Mouse (Mus musculus) embryonic facial prominence, embryonic 14.5 days (tissue): ENCODE measurements at regions not wholly inside any gene's neighbourhood (a gene's known extent, or its start where the extent isn't known, plus 50 kb on each side); places are given as distances from the start of the nearest gene placed in this dataset.
A peak's percentile ranks its signal among the peaks of the same experiment; 100 is the strongest.

Experiments
- ATAC-seq: fragments of 200-750 bp; cut with Nextera tagmentation; 2 replicates; pipeline ENCODE4 v1.8.0; 2017; ENCODE audit warnings: low read depth, moderate number of reproducible peaks, moderate TSS enrichment
- DNase-seq: peaks from one replicate; pipeline ENCODE4 v3.0.0-alpha.2; 2015; ENCODE audit warnings: low spot score
- H3K27ac ChIP-seq: fragments of 300-500 bp; sonication (generic); replicated peaks from 2 replicates; pipeline ENCODE4 v1.5.1; 2014; ENCODE audit warnings: low read depth, mild to moderate bottlenecking, low read length, moderate library complexity
- H3K27me3 ChIP-seq: fragments of 300-500 bp; sonication (generic); replicated peaks from 2 replicates; pipeline ENCODE4 v1.6.1; 2014; ENCODE audit warnings: low read length; ENCODE audit not compliant: control insufficient read depth, insufficient read depth
- H3K36me3 ChIP-seq: fragments of 300-500 bp; sonication (generic); 2 replicates; pipeline ENCODE4 v1.6.1; 2014; ENCODE audit warnings: low read length, mixed read lengths; ENCODE audit not compliant: control insufficient read depth, insufficient read depth
- H3K4me1 ChIP-seq: fragments of 300-500 bp; sonication (generic); 2 replicates; pipeline ENCODE4 v1.6.1; 2014; ENCODE audit warnings: antibody characterized with exemption, low read length; ENCODE audit not compliant: control insufficient read depth, insufficient read depth
- H3K4me2 ChIP-seq: fragments of 300-500 bp; sonication (generic); 2 replicates; pipeline ENCODE4 v1.6.1; 2014; ENCODE audit warnings: low read depth, mild to moderate bottlenecking, low read length, moderate library complexity, mixed read lengths
- H3K4me3 ChIP-seq: fragments of 300-500 bp; sonication (generic); 2 replicates; pipeline ENCODE4 v1.5.1; 2014; ENCODE audit warnings: low read depth, mild to moderate bottlenecking, low read length
- H3K9ac ChIP-seq: fragments of 300-500 bp; sonication (generic); 2 replicates; pipeline ENCODE4 v1.6.1; 2014; ENCODE audit warnings: low read depth, mild to moderate bottlenecking, low read length, moderate library complexity, mixed read lengths
- H3K9me3 ChIP-seq: fragments of 300-500 bp; sonication (generic); 2 replicates; pipeline ENCODE4 v1.6.1; 2016; ENCODE audit warnings: low read length; ENCODE audit not compliant: control insufficient read depth
- WGBS: fragments of 180-500 bp; shearing (Covaris S2); extraction: QIAGEN DNeasy Blood & Tissue Kit; methylation state at CpG from one replicate; pipeline ENCODE4 v1.1.7; 2014; 5-methylcytosine and 5-hydroxymethylcytosine counted together

DNA sequence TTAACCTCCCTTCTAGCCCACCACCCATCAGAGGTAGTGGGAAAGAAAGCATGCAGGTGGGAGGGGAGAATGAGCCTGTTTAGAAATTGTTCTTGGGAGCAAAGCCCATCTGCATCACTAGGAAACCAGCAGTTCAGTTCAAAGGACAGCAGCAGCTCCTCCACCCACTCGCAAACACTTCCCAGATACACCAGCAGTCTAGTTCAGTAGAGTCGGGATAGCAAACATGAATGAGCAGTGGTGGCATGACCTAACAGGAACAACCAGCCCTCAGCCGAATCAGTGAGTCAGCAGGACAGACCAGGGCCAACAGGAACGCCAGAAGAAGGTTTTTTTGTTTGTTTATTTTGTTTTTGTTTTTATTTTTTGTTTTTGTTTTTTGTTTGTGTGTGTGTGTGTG, 74.5 kb upstream of the Zfp648 start:
- H3K4me2 ChIP-seq, result no peak overlapping the region
- no peaks in the 10 kb centered on the region for H3K36me3 ChIP-seq
- H3K9me3 ChIP-seq, result no peaks in the 10 kb centered on the region
- ATAC-seq, result no peak
- 0 out of 2 replicates have a peak, but pooled peaks cover 2% of the 10 kb centered on the region for H3K4me1 ChIP-seq
- 75% methylated on average over 4 of the region's 4 CpGs for WGBS
- H3K4me3 ChIP-seq, result no peak overlapping the region
- H3K27ac ChIP-seq, result no peak overlapping the region
- no peak for DNase-seq
- H3K9ac ChIP-seq, result no peak overlapping the region
- H3K27me3 ChIP-seq, result no peaks in the 10 kb centered on the region

DNA sequence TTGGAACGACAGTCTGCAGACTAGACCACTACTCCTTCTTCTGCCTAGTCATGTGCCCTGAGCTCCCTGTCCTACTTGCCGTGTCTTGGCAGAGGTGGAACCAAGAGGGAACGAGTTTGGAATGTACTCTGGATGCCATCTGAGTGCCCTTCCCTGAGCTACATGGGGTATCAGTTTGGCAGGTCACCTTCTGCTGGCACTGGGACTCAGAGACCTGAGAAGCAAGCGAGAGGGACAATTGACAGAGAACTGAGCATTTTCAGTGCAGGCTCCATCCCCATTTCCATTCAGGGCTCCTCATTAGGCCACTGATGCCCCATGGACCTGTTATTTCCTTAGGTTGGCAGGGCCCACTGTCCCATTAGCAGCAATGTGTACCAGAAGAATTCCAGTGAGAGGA, 61.5 kb upstream of the Zfp648 start:
- ATAC-seq (no peak), DNase-seq (no peak)
- H3K9me3 ChIP-seq, result no peaks in the 10 kb centered on the region
- H3K27ac ChIP-seq, result no peak overlapping the region
- 69% methylated on average over 4 of the region's 4 CpGs for WGBS
- no peak overlapping the region for H3K4me3 ChIP-seq
- no peaks in the 10 kb centered on the region for H3K27me3 ChIP-seq
- H3K4me2 ChIP-seq, result no peak overlapping the region
- H3K36me3 ChIP-seq, result no peaks in the 10 kb centered on the region
- H3K9ac ChIP-seq, result no peak overlapping the region
- no peaks in the 10 kb centered on the region for H3K4me1 ChIP-seq

DNA sequence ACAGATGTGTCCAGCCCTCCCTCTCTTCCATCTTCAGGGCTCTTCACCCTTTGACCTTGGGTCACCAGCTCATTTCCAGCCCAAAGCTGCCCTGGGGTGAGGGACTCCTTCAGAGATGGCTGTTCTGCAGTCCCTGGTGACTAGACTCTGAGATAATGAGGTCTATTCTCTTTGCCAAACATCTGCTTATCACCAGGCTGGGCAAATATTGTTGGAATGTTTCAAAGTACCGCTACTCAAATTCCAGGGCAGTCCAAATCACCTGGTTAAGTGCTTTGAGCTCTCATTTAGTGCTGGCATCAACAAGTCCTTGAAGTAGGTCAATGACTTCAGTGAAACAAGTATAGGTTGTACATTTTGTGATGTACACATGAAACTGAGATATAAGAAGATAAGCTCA, 57.3 kb upstream of the Zfp648 start:
- no peaks in the 10 kb centered on the region for H3K9me3 ChIP-seq
- ATAC-seq (no peak), DNase-seq (no peak)
- no peaks in the 10 kb centered on the region for H3K27me3 ChIP-seq
- H3K27ac ChIP-seq, result no peak overlapping the region
- no peak overlapping the region for H3K4me2 ChIP-seq
- WGBS, result 23% methylated on average over 1 of the region's 1 CpGs
- no peak overlapping the region for H3K9ac ChIP-seq
- H3K36me3 ChIP-seq, result no peaks in the 10 kb centered on the region
- no peaks in the 10 kb centered on the region for H3K4me1 ChIP-seq
- no peak overlapping the region for H3K4me3 ChIP-seq

DNA sequence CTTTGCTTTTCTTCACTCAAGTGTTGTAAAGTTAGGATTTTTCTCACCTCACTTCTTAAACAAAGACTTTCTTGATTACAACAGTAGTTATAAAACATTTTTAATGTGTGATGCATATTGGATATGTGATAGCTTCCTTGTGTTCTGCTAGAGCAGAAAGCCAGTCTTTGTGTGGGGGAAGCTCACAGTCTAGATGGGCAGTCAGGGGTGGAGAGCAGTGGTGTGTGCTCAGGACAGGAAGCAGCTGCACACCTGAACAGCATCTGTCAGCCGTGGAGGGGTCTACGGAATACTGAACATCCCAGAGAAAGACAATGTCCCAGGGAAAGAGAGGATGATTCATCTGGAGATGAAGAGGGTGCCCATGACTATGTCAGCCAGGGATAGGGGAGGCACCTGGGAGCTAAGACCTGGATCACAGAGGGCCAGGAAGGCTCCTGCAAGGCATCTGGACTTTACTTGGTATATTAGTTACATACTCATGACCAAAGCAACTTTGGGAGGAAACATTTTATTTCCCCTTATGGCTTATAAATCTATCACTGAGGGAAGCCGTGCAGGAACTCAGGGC, 53.9 kb upstream of the Zfp648 start:
- no peak overlapping the region for H3K4me2 ChIP-seq
- H3K9me3 ChIP-seq, result no peaks in the 10 kb centered on the region
- H3K27me3 ChIP-seq, result no peaks in the 10 kb centered on the region
- WGBS, result 65% methylated on average over 3 of the region's 3 CpGs
- no peaks in the 10 kb centered on the region for H3K36me3 ChIP-seq
- no peak for DNase-seq
- H3K4me1 ChIP-seq, result peaks cover 18% of the 10 kb centered on the region
- ATAC-seq, result no peak
- no peak overlapping the region for H3K4me3 ChIP-seq
- H3K9ac ChIP-seq, result no peak overlapping the region
- H3K27ac ChIP-seq, result no peak overlapping the region

DNA sequence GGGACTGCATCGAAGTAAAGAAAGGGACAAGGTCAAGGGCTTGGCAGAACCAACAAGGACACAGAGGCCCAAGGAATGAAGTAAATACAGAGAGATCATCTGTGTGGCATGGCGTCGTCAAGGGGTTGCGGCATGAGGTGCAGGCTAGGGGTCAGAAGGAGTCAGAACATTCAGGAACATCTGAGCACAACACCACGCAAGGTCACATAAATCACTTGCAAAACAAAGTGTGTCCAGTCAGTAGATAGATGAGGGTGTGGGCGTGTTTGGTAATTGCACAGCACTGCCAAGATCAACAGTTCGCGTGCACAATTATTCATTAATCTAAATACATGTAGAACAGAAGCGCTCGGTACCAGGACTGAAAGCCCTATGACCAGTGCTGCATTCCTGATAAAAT, 52.0 kb upstream of the Zfp648 start:
- Histone ChIP-seq H3K4me3 (no peak overlapping the region), H3K9ac (no peak overlapping the region), H3K36me3 (no peaks in the 10 kb centered on the region), H3K9me3 (no peaks in the 10 kb centered on the region), H3K4me1 (peaks cover 18% of the 10 kb centered on the region), H3K4me2 (no peak overlapping the region), H3K27me3 (no peaks in the 10 kb centered on the region), H3K27ac (no peak overlapping the region)
- 84% methylated on average over 10 of the region's 10 CpGs for WGBS
- DNase-seq (no peak), ATAC-seq (no peak)

DNA sequence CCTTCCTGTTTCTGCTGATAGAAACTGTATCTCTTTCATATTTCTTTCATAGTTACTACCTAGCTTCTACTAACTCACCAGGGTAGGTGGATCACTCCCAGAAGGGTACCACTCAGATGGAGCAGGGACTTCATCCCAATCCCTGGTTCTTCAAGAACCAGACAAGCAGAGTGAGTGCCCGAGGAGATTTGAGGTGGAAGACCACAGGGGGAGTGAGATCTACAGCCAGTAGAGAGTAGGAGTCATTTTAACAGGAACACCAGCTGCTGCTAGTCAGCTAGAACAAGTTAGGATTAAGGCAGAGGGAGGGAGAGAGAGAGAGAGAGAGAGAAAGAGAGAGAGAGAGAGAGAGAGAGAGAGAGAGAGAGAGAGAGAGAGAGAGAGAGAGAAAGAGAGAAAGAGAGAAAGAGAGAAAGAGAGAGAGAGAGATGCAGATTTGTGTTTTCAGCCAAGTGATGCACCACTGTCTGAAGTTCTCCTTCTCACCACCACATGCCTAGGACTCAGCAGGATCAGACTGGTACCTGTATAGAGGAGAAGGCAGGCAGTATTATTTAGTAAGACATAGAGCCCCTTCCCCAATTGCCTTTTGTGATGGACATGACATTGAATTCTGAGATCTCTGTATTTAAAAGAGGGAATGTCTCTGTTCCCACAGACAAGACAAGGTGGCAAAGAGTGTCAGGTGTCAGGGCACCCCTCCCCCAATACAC, 51.4 kb upstream of the Zfp648 start:
- peaks cover 18% of the 10 kb centered on the region for H3K4me1 ChIP-seq
- DNase-seq, result no peak
- no peaks in the 10 kb centered on the region for H3K36me3 ChIP-seq
- H3K4me2 ChIP-seq, result 0 out of 2 replicates have a peak overlapping the region, but pooled peaks have one; percentile 3
- peak overlapping the region; percentile 30 for H3K27ac ChIP-seq
- 54% methylated on average over 1 of the region's 1 CpGs for WGBS
- ATAC-seq, result peak; percentile 31
- H3K9me3 ChIP-seq, result no peaks in the 10 kb centered on the region
- no peaks in the 10 kb centered on the region for H3K27me3 ChIP-seq
- H3K9ac ChIP-seq, result no peak overlapping the region
- H3K4me3 ChIP-seq, result no peak overlapping the region

DNA sequence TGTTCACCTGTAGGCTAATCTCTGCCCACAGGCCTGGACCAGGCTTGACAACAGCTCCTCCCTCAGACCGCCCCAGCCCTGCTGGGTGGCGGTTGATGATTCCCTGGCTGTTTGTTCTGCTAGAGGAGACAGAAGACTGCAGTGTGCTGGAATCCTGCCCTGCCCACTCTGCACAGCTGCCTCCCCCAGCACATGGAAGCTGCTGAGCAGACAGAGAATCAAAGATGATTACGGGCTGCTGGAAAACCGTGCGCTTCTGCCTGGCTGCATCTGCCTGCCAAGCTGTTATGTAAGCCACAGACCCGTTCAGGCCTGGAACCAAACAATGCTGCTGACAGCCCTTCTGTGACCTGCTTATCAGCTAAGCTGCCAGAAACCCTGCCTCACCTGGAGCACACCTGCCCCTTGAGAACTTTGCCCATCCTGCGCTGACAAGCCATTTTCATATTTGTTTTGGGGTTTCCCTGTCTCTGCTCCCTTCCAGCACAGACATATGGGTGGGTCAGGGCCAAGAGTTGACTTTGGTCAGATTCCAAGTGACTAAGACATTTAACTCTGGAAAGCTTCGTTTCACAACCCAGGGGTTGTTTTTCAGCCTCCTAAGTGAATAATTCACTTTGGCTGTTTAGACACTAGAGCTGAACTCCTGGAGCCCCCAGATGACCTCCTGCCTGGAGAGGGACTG, 50.7 kb upstream of the Zfp648 start:
- Histone ChIP-seq H3K27me3 (no peaks in the 10 kb centered on the region), H3K9me3 (no peaks in the 10 kb centered on the region), H3K4me3 (no peak overlapping the region), H3K4me2 (peak overlapping the region; percentile 3; the same call in 1 of the 2 replicates), H3K9ac (no peak overlapping the region), H3K36me3 (no peaks in the 10 kb centered on the region), H3K4me1 (peaks cover 18% of the 10 kb centered on the region), H3K27ac (peak overlapping the region; percentile 30)
- DNase-seq, result peak; percentile 95
- WGBS, result 14% methylated on average over 7 of the region's 8 CpGs
- peak; percentile 96 for ATAC-seq
